Mouse (Mus musculus) olfactory bulb, adult 2 months (tissue): ENCODE measurements at regions not wholly inside any gene's neighbourhood (a gene's known extent, or its start where the extent isn't known, plus 50 kb on each side); places are given as distances from the start of the nearest gene placed in this dataset.

Source experiments
- CTCF ChIP-seq: fragments of 200-500 bp; IDR thresholded peaks from 2 replicates; pipeline ENCODE4 v1.5.1; 2012; ENCODE audit warnings: low read depth, mild to moderate bottlenecking, low read length, moderate library complexity; ENCODE audit not compliant: insufficient read depth
- POLR2A ChIP-seq: fragments of 200-500 bp; IDR thresholded peaks from 2 replicates; pipeline ENCODE4 v1.6.1; 2012; ENCODE audit warnings: mild to moderate bottlenecking, low read depth, low read length, moderate library complexity; ENCODE audit not compliant: insufficient read depth

DNA sequence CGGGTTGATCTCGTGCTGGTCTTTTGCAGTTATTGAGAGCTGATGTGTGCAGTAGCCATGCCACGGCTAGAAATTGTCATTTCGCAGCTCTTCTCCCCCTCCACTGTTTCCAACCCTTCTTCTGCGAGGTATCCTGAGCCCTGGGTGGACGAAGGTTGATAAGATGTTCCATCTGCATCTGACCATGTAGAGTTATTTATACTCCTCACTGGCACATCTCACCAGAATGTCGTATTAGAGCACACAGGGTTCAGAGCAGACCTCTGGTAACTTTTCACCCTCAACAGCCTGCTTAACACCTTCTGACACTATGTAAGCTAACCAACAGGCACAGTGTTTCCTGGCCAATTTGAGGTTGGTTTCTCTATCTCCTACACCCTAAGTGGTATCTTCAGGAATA lies 76.4 kb downstream of the Chst2 start:
- no peak for TF ChIP-seq CTCF
- TF ChIP-seq POLR2A = no peak
